ENCODE assay signal across 8 mouse cellular contexts in the genomic region with DNA sequence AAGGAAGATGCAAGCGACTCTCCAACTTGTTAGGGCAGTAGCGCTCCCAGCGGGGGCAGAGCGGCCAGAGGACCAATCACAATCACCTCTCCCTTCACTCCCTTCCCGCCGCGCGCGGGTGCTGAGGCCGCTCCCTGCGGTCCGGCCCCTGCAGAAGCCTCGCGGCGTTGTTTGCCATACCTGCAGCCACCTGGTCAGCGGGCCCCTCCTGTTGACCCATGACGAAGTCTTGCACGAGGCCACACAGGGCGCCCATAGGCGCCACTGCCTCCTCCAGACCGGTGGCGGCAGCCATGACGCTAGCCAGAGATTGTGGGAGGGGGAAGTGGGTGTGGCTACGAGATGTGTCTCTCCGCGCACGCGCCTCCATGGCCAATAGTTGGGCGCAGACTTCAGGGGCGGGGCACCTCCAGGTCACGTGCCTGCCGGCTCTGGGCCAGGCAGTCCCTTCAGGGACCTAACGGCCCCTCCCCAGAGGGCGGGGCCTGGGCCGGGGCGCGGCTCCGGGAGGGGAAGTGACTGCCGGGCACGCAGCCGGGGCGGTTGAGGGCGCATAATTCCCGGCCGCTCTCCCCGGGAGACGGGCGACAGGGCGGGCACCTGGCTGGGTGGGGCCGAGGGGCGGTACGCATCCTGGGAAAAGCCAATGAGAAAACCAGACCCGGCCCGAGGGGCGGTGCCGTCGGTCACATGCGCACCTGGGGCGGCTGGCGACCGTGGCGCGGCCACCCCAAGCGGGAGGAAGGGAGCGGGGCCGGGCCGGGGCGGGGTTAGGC. TPM values are rescaled to one million over a fixed set of nuclear protein-coding genes. Genes with fewer than 3 reads are reported as not detected.
DNase-seq lines count a peak whose midpoint lies in the region; ATAC-seq and TF ChIP-seq lines count a peak whose summit lies in the region.

A gene (minus strand): TSS at position 339 of the 776 bp plus-strand sequence.

- TF ChIP-seq POLR2A in liver, adult 2 months (IDR thresholded peaks at IDR 0.05; ENCODE audit: extremely low read depth, insufficient read depth, low read length): peak; percentile 82
- TF ChIP-seq POLR2A in myocyte (IDR thresholded peaks at IDR 0.05; ENCODE audit: insufficient read length, low read depth): peak; percentile 88

- peak; percentile 91 for ATAC-seq in erythroblast, adult 5-6 weeks (replicated peaks; ENCODE audit: low FRiP score, poor library complexity, severe bottlenecking)
- ATAC-seq in heart, embryonic 11.5 days (replicated peaks; ENCODE audit: insufficient number of reproducible peaks, low FRiP score, low TSS enrichment): peak; percentile 96
- ATAC-seq in kidney, embryonic 16.5 days (ENCODE audit: low FRiP score, low TSS enrichment): peak; percentile 95

- H3K9ac ChIP-seq in heart, embryonic 11.5 days (ENCODE audit: low read depth, low read length): peak within 1 kb of the TSS; percentile 87
- peak within 1 kb of the TSS; percentile 91 for H3K9ac ChIP-seq in kidney, embryonic 16.5 days (replicated peaks; ENCODE audit: low read length)
- H3K9ac ChIP-seq in liver, adult 2 months (ENCODE audit: low read depth, low read length): peak within 1 kb of the TSS; percentile 89

- peak; percentile 99 for DNase-seq in B cell, adult 2 months
- peak; percentile 99 for DNase-seq in brain, adult 2 months (ENCODE audit: low read depth, low spot score)
- peak; percentile 90 for DNase-seq in liver, adult 2 months (ENCODE audit: extremely low read depth, low read depth, low spot score)
- peak; percentile 99 for DNase-seq in splenic B cell, adult 2 months (ENCODE audit: low read depth, low spot score)

- H3K9me3 ChIP-seq in heart, embryonic 11.5 days (replicated peaks; ENCODE audit: control insufficient read depth, low read length): no peaks in the 10 kb centered on the region
- H3K9me3 ChIP-seq in kidney, embryonic 16.5 days (ENCODE audit: low read length): no peaks in the 10 kb centered on the region

- peak within 1 kb of the TSS; percentile 62 for H3ac ChIP-seq in myocyte (ENCODE audit: control insufficient read depth, insufficient read length)

- no peaks in the 10 kb centered on the region for H3K36me3 ChIP-seq in heart, embryonic 11.5 days (ENCODE audit: control insufficient read depth, insufficient read depth, low read length)
- H3K36me3 ChIP-seq in kidney, embryonic 16.5 days (ENCODE audit: insufficient read depth, low read length): no peaks in the 10 kb centered on the region
- no peaks in the 10 kb centered on the region for H3K36me3 ChIP-seq in liver, adult 2 months (ENCODE audit: control insufficient read depth, insufficient read depth, low read length)
- H3K36me3 ChIP-seq in myocyte (ENCODE audit: control insufficient read depth, insufficient read depth): peaks cover 3% of the 10 kb centered on the region
- H3K36me3 ChIP-seq in splenic B cell, adult 2 months (ENCODE audit: control insufficient read depth, insufficient read depth, low read length, poor library complexity, severe bottlenecking): no peaks in the 10 kb centered on the region

- H3K27ac ChIP-seq in heart, embryonic 11.5 days (ENCODE audit: low read depth, low read length): peak within 1 kb of the TSS; percentile 77
- H3K27ac ChIP-seq in kidney, embryonic 16.5 days (ENCODE audit: low read length): peak within 1 kb of the TSS; percentile 95
- peak within 1 kb of the TSS; percentile 86 for H3K27ac ChIP-seq in liver, adult 2 months (replicated peaks; ENCODE audit: insufficient read depth, low read depth, low read length)

- H3K27me3 ChIP-seq in heart, embryonic 11.5 days (ENCODE audit: control insufficient read depth, insufficient read depth, low read length): no peaks in the 10 kb centered on the region; the same call in 1 of the 2 replicates
- no peaks in the 10 kb centered on the region for H3K27me3 ChIP-seq in kidney, embryonic 16.5 days (ENCODE audit: insufficient read depth, low read length)
- no peaks in the 10 kb centered on the region for H3K27me3 ChIP-seq in liver, adult 2 months (ENCODE audit: control insufficient read depth, insufficient read depth, low read length)
- H3K27me3 ChIP-seq in myocyte (ENCODE audit: control insufficient read depth, insufficient read depth, insufficient read length): no peaks in the 10 kb centered on the region
- H3K27me3 ChIP-seq in splenic B cell, adult 2 months (ENCODE audit: control insufficient read depth, insufficient read depth, low read length, poor library complexity, severe bottlenecking): no peaks in the 10 kb centered on the region

- TF ChIP-seq CTCF in liver, adult 2 months (IDR thresholded peaks at IDR 0.05; ENCODE audit: low read depth, low read length): peak; percentile 20; the same call in 1 of the 2 replicates

- H3K4me1 ChIP-seq in heart, embryonic 11.5 days (ENCODE audit: control insufficient read depth, insufficient read depth, low read length): peaks cover 9% of the 10 kb centered on the region; the same call in 1 of the 2 replicates
- H3K4me1 ChIP-seq in kidney, embryonic 16.5 days (ENCODE audit: insufficient read depth, low read length): peaks cover 19% of the 10 kb centered on the region
- H3K4me1 ChIP-seq in liver, adult 2 months (ENCODE audit: control insufficient read depth, insufficient read depth, low read length): peaks cover 5% of the 10 kb centered on the region

- H3K4me2 ChIP-seq in heart, embryonic 11.5 days: peak within 1 kb of the TSS; percentile 95
- H3K4me2 ChIP-seq in kidney, embryonic 16.5 days (replicated peaks; ENCODE audit: low read depth, low read length): peak within 1 kb of the TSS; percentile 85
- H3K4me2 ChIP-seq in myocyte (ENCODE audit: low read depth): peak within 1 kb of the TSS; percentile 84

- under 1% methylated on average over 64 of the region's 68 CpGs for WGBS in heart, embryonic 11.5 days (ENCODE audit: insufficient replicate concordance)
- under 1% methylated on average over 63 of the region's 68 CpGs for WGBS in kidney, embryonic 16.5 days
- WGBS in liver, adult 2 months: under 1% methylated on average over 59 of the region's 68 CpGs

- H3K79me2 ChIP-seq in liver, adult 2 months (ENCODE audit: control insufficient read depth, insufficient read depth, low read length): peaks cover 31% of the 10 kb centered on the region
- peaks cover 88% of the 10 kb centered on the region for H3K79me2 ChIP-seq in myocyte (ENCODE audit: control insufficient read depth, insufficient read depth)

- H3K4me3 ChIP-seq in heart, embryonic 11.5 days (ENCODE audit: low read depth, low read length): peak within 1 kb of the TSS; percentile 82
- peak within 1 kb of the TSS; percentile 91 for H3K4me3 ChIP-seq in kidney, embryonic 16.5 days (ENCODE audit: low read length)
- peak within 1 kb of the TSS; percentile 81 for H3K4me3 ChIP-seq in liver, adult 2 months (ENCODE audit: insufficient read depth, low read depth, low read length)
- peak within 1 kb of the TSS; percentile 93 for H3K4me3 ChIP-seq in myocyte

TF ChIP-seq in myocyte, 11 proteins besides CTCF, POLR2A, EP300 and RAD21:
- no peak for TF ChIP-seq E2F4 (IDR thresholded peaks at IDR 0.05; ENCODE audit: insufficient read depth)
- no peak for TF ChIP-seq REST (IDR thresholded peaks at IDR 0.05; ENCODE audit: insufficient read depth, insufficient read length)
- TF ChIP-seq SRF (IDR thresholded peaks at IDR 0.05; ENCODE audit: control insufficient read depth, insufficient read length, low read depth): no peak
- no peak for TF ChIP-seq TCF12 (IDR thresholded peaks at IDR 0.05; ENCODE audit: insufficient read depth, poor library complexity, severe bottlenecking)
- peak; percentile 88 for TF ChIP-seq POLR2AphosphoS2 (IDR thresholded peaks at IDR 0.05; ENCODE audit: insufficient read length, low read depth)
- TF ChIP-seq TCF3 (IDR thresholded peaks at IDR 0.05; ENCODE audit: insufficient read length, low read depth): no peak
- no peak for TF ChIP-seq CEBPB (IDR thresholded peaks at IDR 0.05; ENCODE audit: insufficient read depth, poor library complexity, severe bottlenecking)
- TF ChIP-seq MYOD1 (IDR thresholded peaks at IDR 0.05; ENCODE audit: control insufficient read depth in 1 of 3, insufficient read length in 2 of 3, low read depth in 2 of 3): peak in 1 of 3 experiments; percentile 6
- peak; percentile 92 for TF ChIP-seq USF1 (IDR thresholded peaks at IDR 0.05; ENCODE audit: low read depth)
- TF ChIP-seq MAX (IDR thresholded peaks at IDR 0.05; ENCODE audit: low read depth): no peak
- peak in 1 of 3 experiments; percentile 29 for TF ChIP-seq MYOG (IDR thresholded peaks at IDR 0.05; ENCODE audit: control insufficient read depth in 1 of 3, insufficient read depth in 1 of 3, insufficient read length in 2 of 3, low read depth in 2 of 3)
TF ChIP-seq in myocyte: peak in this region for 4.

RNA-seq across cellular contexts. Expression of the gene that starts here (rescaled TPM):
- 10.0 and 27.0 TPM in 2 replicates for total RNA-seq in erythroblast, adult 5-6 weeks (2015; ENCODE audit: low replicate concordance)
- total RNA-seq in erythroblast, adult 5-6 weeks (2017; ENCODE audit: low replicate concordance): 3.5 and 13.9 TPM in 2 replicates
- polyA plus RNA-seq in heart, embryonic 11.5 days (2014; fragmentation: Nextera tagmentation; extraction: Ambion mirVana): 24.8 and 26.9 TPM in 2 replicates
- polyA plus RNA-seq in kidney, embryonic 16.5 days (2015; fragmentation: Nextera tagmentation; extraction: Ambion mirVana): 41.1 and 45.6 TPM in 2 replicates
- 14.9 and 15.1 TPM in 2 replicates for total RNA-seq in liver, adult 2 months (2014; rRNA removed)
- polyA plus RNA-seq in liver, adult 2 months (2012; rRNA removed): 23.2 and 39.5 TPM in 2 replicates
- polyA plus RNA-seq in myocyte (2012; fragmentation: generic; extraction: Trizol): 34.2 TPM

Comparison
In these comparisons a context has a peak if more than half of its experiments do, and no peak if none do; other contexts are left out.
1. Peak in every context shown above with its lines: DNase-seq, ATAC-seq, H3K4me3 ChIP-seq and H3K27ac ChIP-seq.